In the genomic region with DNA sequence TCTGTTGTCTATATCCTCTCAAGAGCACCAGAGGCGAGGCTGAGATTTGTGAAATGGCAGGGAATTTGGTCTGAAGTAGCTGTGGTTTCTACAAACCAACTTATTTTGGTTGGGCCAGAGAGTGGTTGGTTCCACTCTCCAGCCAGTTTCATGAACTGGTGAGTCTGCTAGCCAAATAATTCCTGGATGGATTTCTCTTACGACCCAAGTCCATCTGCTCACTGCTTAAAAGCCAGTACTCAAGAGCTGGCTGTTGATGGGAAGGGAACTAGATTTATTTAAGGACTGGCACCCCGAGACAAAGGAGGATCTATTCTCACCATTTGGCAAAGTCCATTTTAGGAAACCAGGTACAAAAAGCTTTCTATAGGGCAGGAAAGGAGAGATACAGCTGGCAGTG, we compare ENCODE assay signal across 28 mouse cellular contexts. TPM values are rescaled to one million over a fixed set of nuclear protein-coding genes. Genes with fewer than 3 reads are reported as not detected.
DNase-seq lines count a peak whose midpoint lies in the region; ATAC-seq lines count a peak whose summit lies in the region.
"Had no signal": no experiment of that assay in that cellular context is flagged by ENCODE, and none has a peak within 500 bp of the region (broad histone marks: within the 10 kb centered on the region; RNA-seq: fewer than 3 reads in every experiment).

No protein-coding gene starts in this region.

- DNase-seq in cerebellum, postnatal 4 days (ENCODE audit: low spot score in 2 of 2) = no peak
- peak; percentile 83 for DNase-seq in cerebellum, adult 9-10 months
- peak; percentile 45 to 51 for DNase-seq in cerebellum, postnatal 25 days
- DNase-seq in spleen, adult 12 weeks (ENCODE audit: low spot score) = no peak
- DNase-seq: adrenal gland, adult 8-10 months; adrenal gland, postnatal 36 days; B cell, adult 2 months; forebrain, postnatal 0 days; gastrocnemius, adult 2 months; gastrocnemius, postnatal 25 days; heart, postnatal 36 days; kidney, adult 2 months had no signal

- H3K27ac ChIP-seq in kidney, embryonic 16.5 days (ENCODE audit: low read length) = no peak overlapping the region
- H3K27ac ChIP-seq: embryonic facial prominence, embryonic 13.5 days; forebrain, embryonic 13.5 days; gastrocnemius, adult 2 months; heart, embryonic 13.5 days; hindbrain, embryonic 15.5 days had no signal

- ATAC-seq in cerebellum, adult (ENCODE audit: insufficient number of reproducible peaks, low FRiP score, low TSS enrichment) = peak; percentile 51
- ATAC-seq in kidney, embryonic 16.5 days (ENCODE audit: low FRiP score, low TSS enrichment) = no peak
- ATAC-seq in erythroblast, adult 5-6 weeks (replicated peaks; ENCODE audit: low FRiP score, poor library complexity, severe bottlenecking) = no peak
- ATAC-seq: CD4-positive, CD25-positive, alpha-beta regulatory T cell, adult 4 months; forebrain, embryonic 13.5 days; forebrain, postnatal 0 days; intestine, embryonic 16.5 days had no signal

- H3K4me3 ChIP-seq in kidney, embryonic 16.5 days (ENCODE audit: low read length) = no peak overlapping the region
- H3K4me3 ChIP-seq: embryonic facial prominence, embryonic 13.5 days; forebrain, embryonic 13.5 days; gastrocnemius, adult 2 months; heart, embryonic 13.5 days; hindbrain, embryonic 15.5 days had no signal

- H3K4me2 ChIP-seq in kidney, embryonic 16.5 days (replicated peaks; ENCODE audit: low read depth, low read length) = no peak overlapping the region
- H3K4me2 ChIP-seq: embryonic facial prominence, embryonic 13.5 days; forebrain, embryonic 13.5 days; heart, embryonic 13.5 days; hindbrain, embryonic 15.5 days had no signal

- H3K9ac ChIP-seq in kidney, embryonic 16.5 days (replicated peaks; ENCODE audit: low read length) = no peak overlapping the region
- H3K9ac ChIP-seq: embryonic facial prominence, embryonic 13.5 days; forebrain, embryonic 13.5 days; forebrain, postnatal 0 days; heart, embryonic 13.5 days; hindbrain, embryonic 15.5 days had no signal

- H3K4me1 ChIP-seq in kidney, embryonic 16.5 days (ENCODE audit: insufficient read depth, low read length) = no peaks in the 10 kb centered on the region

- no peaks in the 10 kb centered on the region for H3K27me3 ChIP-seq in kidney, embryonic 16.5 days (ENCODE audit: insufficient read depth, low read length)
- H3K27me3 ChIP-seq: embryonic facial prominence, embryonic 13.5 days; forebrain, embryonic 13.5 days; heart, embryonic 13.5 days; hindbrain, embryonic 15.5 days had no signal

- H3K36me3 ChIP-seq in kidney, embryonic 16.5 days (ENCODE audit: insufficient read depth, low read length) = no peaks in the 10 kb centered on the region
- H3K36me3 ChIP-seq: embryonic facial prominence, embryonic 13.5 days; G1E; heart, embryonic 13.5 days; hindbrain, embryonic 15.5 days had no signal

- no peaks in the 10 kb centered on the region for H3K9me3 ChIP-seq in kidney, embryonic 16.5 days (ENCODE audit: low read length)
- H3K9me3 ChIP-seq: embryonic facial prominence, embryonic 13.5 days; forebrain, embryonic 13.5 days; G1E; heart, embryonic 13.5 days; hindbrain, embryonic 15.5 days had no signal

- WGBS in kidney, embryonic 16.5 days = 74% methylated on average over 3 of the region's 3 CpGs

RNA-seq across cellular contexts. Expression of gene 4930564D02Rik, which starts 57.1 kb away (rescaled TPM):
- not detected in 2 replicates for polyA plus RNA-seq in kidney, embryonic 16.5 days (2015; fragmentation: Nextera tagmentation; extraction: Ambion mirVana)
- not detected in 2 replicates for total RNA-seq in erythroblast, adult 5-6 weeks (2015; ENCODE audit: low replicate concordance)
- total RNA-seq in erythroblast, adult 5-6 weeks (2017; ENCODE audit: low replicate concordance) = not detected in 2 replicates
- total RNA-seq: adrenal gland, adult 8-10 months; adrenal gland, postnatal 36 days; forebrain, postnatal 0 days; G1E; gastrocnemius, adult 2 months; gastrocnemius, postnatal 25 days; granulocyte monocyte progenitor cell, adult 5-6 weeks; heart, adult 8-10 months; heart, postnatal 36 days had no signal
- polyA plus RNA-seq: brain, embryonic 14.5 days; CD4-positive, CD25-positive, alpha-beta regulatory T cell, adult 4 months; cortical plate, adult 2 months; embryonic facial prominence, embryonic 13.5 days; forebrain, embryonic 13.5 days; forebrain, postnatal 0 days; G1E; heart, embryonic 13.5 days; heart, postnatal 0 days; hindbrain, embryonic 11.5 days; hindbrain, embryonic 15.5 days; intestine, embryonic 16.5 days; kidney, adult 2 months had no signal

Comparison
In these comparisons a context has a peak if more than half of its experiments do, and no peak if none do; other contexts are left out.
1. DNase-seq: peak in cerebellum, adult 9-10 months (single experiment) and cerebellum, postnatal 25 days (2 of 2); none in cerebellum, postnatal 4 days (0 of 2) and spleen, adult 12 weeks (single experiment).